Mouse (Mus musculus) CH12.LX (cell line): ENCODE results near the gene Il17rd. TPM values are rescaled to one million over a fixed set of nuclear protein-coding genes. Genes with fewer than 3 reads are reported as not detected.

Source experiments
- DNase-seq: peaks from one replicate; pipeline ENCODE4 v3.0.0-alpha.2; 2013; ENCODE audit errors: extremely low read depth
- H3K27ac ChIP-seq: 2 replicates; pipeline ENCODE4 v1.5.1; 2012; ENCODE audit warnings: low read depth, mild to moderate bottlenecking, control low read depth, moderate library complexity; ENCODE audit not compliant: insufficient read depth
- H3K27me3 ChIP-seq: replicated peaks from 2 replicates; pipeline ENCODE3; 2012; ENCODE audit warnings: inconsistent platforms
- H3K36me3 ChIP-seq, 2 experiments: replicated peaks in 1 of 2; 2 replicates each; pipeline versions ENCODE3 to v1.6.1; 2012; ENCODE audit warnings: inconsistent platforms in 1 of 2, low read length in 1 of 2, mild to moderate bottlenecking in 1 of 2, mixed read lengths in 1 of 2, moderate library complexity in 1 of 2; ENCODE audit not compliant: control insufficient read depth in 1 of 2, insufficient read depth in 1 of 2
- H3K4me1 ChIP-seq, 2 experiments: 2 replicates each; pipeline ENCODE4 v1.6.1; 2012; ENCODE audit warnings: inconsistent platforms in 1 of 2, moderate library complexity in 1 of 2; ENCODE audit not compliant: insufficient read depth in 2 of 2, control insufficient read depth in 1 of 2
- H3K4me2 ChIP-seq: 2 replicates; pipeline ENCODE4 v1.6.1; 2012; ENCODE audit warnings: low read depth, mild to moderate bottlenecking, control low read depth; ENCODE audit not compliant: poor library complexity, insufficient read depth, severe bottlenecking
- H3K4me3 ChIP-seq, 3 experiments: fragments of 150-350 bp in 1 of 3; sonication (generic) in 1 of 3; replicated peaks in 1 of 3; 2 replicates each; pipeline versions ENCODE3 to v1.5.1; 2011 to 2012; ENCODE audit warnings: low read depth in 2 of 3, low read length in 2 of 3, mild to moderate bottlenecking in 2 of 3, moderate library complexity in 2 of 3, control low read depth in 1 of 3, improper control_type of control experiment in 1 of 3, inconsistent platforms in 1 of 3, mixed read lengths in 1 of 3; ENCODE audit not compliant: poor library complexity in 1 of 3
- H3K79me2 ChIP-seq: replicated peaks from 2 replicates; pipeline ENCODE4 v1.6.1; 2012; ENCODE audit warnings: mild to moderate bottlenecking, moderate library complexity; ENCODE audit not compliant: control insufficient read depth, poor library complexity, insufficient read depth, severe bottlenecking; ENCODE audit errors: extremely low read depth
- H3K9ac ChIP-seq: 2 replicates; pipeline ENCODE4 v1.6.1; 2012; ENCODE audit warnings: low read depth, mild to moderate bottlenecking, control low read depth, moderate library complexity; ENCODE audit not compliant: insufficient read depth
- H3K9me3 ChIP-seq: replicated peaks from 2 replicates; pipeline ENCODE3; 2012; ENCODE audit warnings: low read length, inconsistent platforms, mixed read lengths
- BHLHE40 ChIP-seq: IDR thresholded peaks from 2 replicates; pipeline ENCODE4 v1.6.1; 2011; ENCODE audit warnings: mild to moderate bottlenecking, low read depth, low read length, improper control_type of control experiment
- CHD2 ChIP-seq: IDR thresholded peaks from 2 replicates; pipeline ENCODE4 v1.6.1; 2011; ENCODE audit warnings: low read length, improper control_type of control experiment
- EP300 ChIP-seq: IDR thresholded peaks from 2 replicates; pipeline ENCODE4 v1.6.1; 2011; ENCODE audit warnings: low read length, improper control_type of control experiment
- ETS1 ChIP-seq: conservative IDR thresholded peaks from 2 replicates; pipeline ENCODE4 v1.6.1; 2012; ENCODE audit warnings: low read depth, mild to moderate bottlenecking, inconsistent platforms, low read length, improper control_type of control experiment, moderate library complexity
- HCFC1 ChIP-seq: IDR thresholded peaks from 2 replicates; pipeline ENCODE4 v1.6.1; 2012; ENCODE audit warnings: low read depth, mild to moderate bottlenecking, inconsistent platforms, low read length, improper control_type of control experiment
- JUN ChIP-seq: IDR thresholded peaks from 2 replicates; pipeline ENCODE4 v1.6.1; 2011; ENCODE audit warnings: low read depth, mild to moderate bottlenecking, low read length, improper control_type of control experiment, moderate library complexity; ENCODE audit not compliant: insufficient read depth
- JUND ChIP-seq: conservative IDR thresholded peaks from 2 replicates; pipeline ENCODE4 v1.6.1; 2011; ENCODE audit warnings: low read depth, low read length, improper control_type of control experiment
- MAFK ChIP-seq: IDR thresholded peaks from 2 replicates; pipeline ENCODE4 v1.6.1; 2011; ENCODE audit warnings: low read length, improper control_type of control experiment; ENCODE audit not compliant: insufficient replicate concordance
- MAX ChIP-seq: IDR thresholded peaks from 2 replicates; pipeline ENCODE4 v1.6.1; 2011; ENCODE audit warnings: low read length, improper control_type of control experiment
- MAZ ChIP-seq: IDR thresholded peaks from 2 replicates; pipeline ENCODE4 v1.6.1; 2012; ENCODE audit warnings: low read depth, mild to moderate bottlenecking, inconsistent platforms, low read length, improper control_type of control experiment, moderate library complexity
- MEF2A ChIP-seq: IDR thresholded peaks from 2 replicates; pipeline ENCODE4 v1.6.1; 2014; ENCODE audit warnings: low read depth, mild to moderate bottlenecking, inconsistent platforms, low read length, improper control_type of control experiment, borderline replicate concordance
- MYC ChIP-seq: IDR thresholded peaks from 2 replicates; pipeline ENCODE4 v1.6.1; 2011; ENCODE audit warnings: low read depth, mild to moderate bottlenecking, improper control_type of control experiment, low read length
- NELFE ChIP-seq: IDR thresholded peaks from 2 replicates; pipeline ENCODE4 v1.6.1; 2011; ENCODE audit warnings: low read depth, low read length, improper control_type of control experiment
- NRF1 ChIP-seq: IDR thresholded peaks from 2 replicates; pipeline ENCODE4 v1.6.1; 2014; ENCODE audit warnings: low read depth, mild to moderate bottlenecking, inconsistent platforms, low read length, improper control_type of control experiment, moderate library complexity
- POLR2AphosphoS2 ChIP-seq: IDR thresholded peaks from 2 replicates; pipeline ENCODE4 v1.6.1; 2011; ENCODE audit warnings: low read depth, low read length, improper control_type of control experiment
- RAD21 ChIP-seq: IDR thresholded peaks from 2 replicates; pipeline ENCODE4 v1.6.1; 2011; ENCODE audit warnings: low read depth, mild to moderate bottlenecking, low read length, improper control_type of control experiment, moderate library complexity
- RCOR1 ChIP-seq: conservative IDR thresholded peaks from 2 replicates; pipeline ENCODE4 v1.6.1; 2012; ENCODE audit warnings: low read depth, mild to moderate bottlenecking, inconsistent platforms, low read length, improper control_type of control experiment
- SMC3 ChIP-seq: IDR thresholded peaks from 2 replicates; pipeline ENCODE4 v1.6.1; 2011; ENCODE audit warnings: low read depth, low read length, improper control_type of control experiment
- UBTF ChIP-seq: IDR thresholded peaks from 2 replicates; pipeline ENCODE4 v1.6.1; 2012; ENCODE audit warnings: low read depth, mild to moderate bottlenecking, inconsistent platforms, low read length, improper control_type of control experiment, moderate library complexity
- USF2 ChIP-seq: conservative IDR thresholded peaks from 2 replicates; pipeline ENCODE4 v1.6.1; 2011; ENCODE audit warnings: low read depth, low read length, improper control_type of control experiment
- ZMIZ1 ChIP-seq: IDR thresholded peaks from 2 replicates; pipeline ENCODE4 v1.6.1; 2012; ENCODE audit warnings: low read depth, mild to moderate bottlenecking, inconsistent platforms, low read length, improper control_type of control experiment
- ZNF384 ChIP-seq: IDR thresholded peaks from 2 replicates; pipeline ENCODE4 v1.6.1; 2012; ENCODE audit warnings: low read depth, low read length, improper control_type of control experiment, inconsistent platforms
- dilution Hi-C: fragments of 300-500 bp; cut with MboI; formaldehyde crosslinking; loops from 2 replicates; pipeline ENCODE4 v1.14.3; 2020; ENCODE audit warnings: low sequenced_read_pairs; ENCODE audit not compliant: extremely low pct_unique_long_range_greater_than_20kb, extremely low pct_ligation_motif_present
- in situ Hi-C: fragments of 300-500 bp; cut with MboI; formaldehyde crosslinking; loops from 3 replicates; pipeline ENCODE4 v1.14.3; 2019; ENCODE audit warnings: low sequenced_read_pairs, low pct_ligation_motif_present, low pct_unique_long_range_greater_than_20kb, mixed read lengths
- polyA plus RNA-seq: library from polyadenylated mRNA; unstranded; fragments of >175 nt; gene quantifications from 2 replicates; pipeline ENCODE4 v1.2.1, GENCODE M21; 2012; ENCODE audit warnings: low read depth; ENCODE audit not compliant: insufficient read length
- total RNA-seq, 2 experiments: library from RNA; depleted of rRNA; stranded (reverse); fragments of 300-350 nt in 1 of 2; fragments of >200 nt in 1 of 2; gene quantifications; 2 replicates each; pipeline ENCODE4 v1.2.3; 2012 to 2014

Il17rd gene
- total and polyA plus RNA-seq, 3 experiments, result 0.04 to 0.09 (median 0.08) TPM

- no peaks in the 10 kb centered on the region for H3K9me3 ChIP-seq
- no peak overlapping the region for H3K9ac ChIP-seq
- H3K79me2 ChIP-seq, result no peaks in the 10 kb centered on the region
- peaks cover 4 to 28% of the 10 kb centered on the region in 2 experiments for H3K4me1 ChIP-seq
- H3K4me2 ChIP-seq, result no peak overlapping the region
- TF ChIP-seq JUND, result no peak
- TF ChIP-seq BHLHE40, result no peak
- no peak for TF ChIP-seq JUN
- no peak for TF ChIP-seq ZMIZ1
- no peak for TF ChIP-seq MEF2A
- TF ChIP-seq RAD21, result no peak
- no peak for TF ChIP-seq UBTF
- TF ChIP-seq NRF1, result no peak
- no peak for TF ChIP-seq EP300
- TF ChIP-seq ETS1, result no peak
- TF ChIP-seq POLR2AphosphoS2, result no peak
- TF ChIP-seq SMC3, result no peak
- no peak for TF ChIP-seq MAZ
- in situ Hi-C loops, result no loop called here
- H3K4me3 ChIP-seq, result no peak overlapping the region
- H3K27ac ChIP-seq, result no peak overlapping the region
- H3K36me3 ChIP-seq, result no peaks in the 10 kb centered on the region
- dilution Hi-C loops, result no loop called here
- H3K27me3 ChIP-seq, result no peaks in the 10 kb centered on the region
- no peak for DNase-seq
These were observed 106.7 kb downstream of the Il17rd start for GRCm38 (mm10) chr14:27145171-27146045.

GRCm38 (mm10) chr14:27147726-27148125 lies 109.0 kb downstream of the Il17rd start:
- TF ChIP-seq RCOR1, result no peak
- TF ChIP-seq NELFE, result no peak
- TF ChIP-seq MAX, result no peak
- no peak for TF ChIP-seq MYC
- no peak for TF ChIP-seq ZNF384
- TF ChIP-seq ZMIZ1, result no peak
- TF ChIP-seq USF2, result no peak
- TF ChIP-seq JUN, result no peak
- no peak for TF ChIP-seq EP300
- no peak for TF ChIP-seq MEF2A
- TF ChIP-seq MAFK, result no peak
- TF ChIP-seq CHD2, result no peak
- TF ChIP-seq POLR2AphosphoS2, result no peak
- no peak for TF ChIP-seq UBTF
- TF ChIP-seq HCFC1, result no peak
- no peak for TF ChIP-seq BHLHE40
- no peak for TF ChIP-seq NRF1
- Histone ChIP-seq H3K27ac (no peak overlapping the region), H3K79me2 (no peaks in the 10 kb centered on the region), H3K36me3 (no peaks in the 10 kb centered on the region), H3K27me3 (no peaks in the 10 kb centered on the region), H3K4me1 (peaks cover 1 to 22% of the 10 kb centered on the region in 2 experiments), H3K9me3 (no peaks in the 10 kb centered on the region), H3K9ac (no peak overlapping the region), H3K4me3 (no peak overlapping the region), H3K4me2 (no peak overlapping the region)
- dilution Hi-C loops, result no loop called here
- no peak for DNase-seq
- in situ Hi-C loops, result no loop called here
